Mouse (Mus musculus) urinary bladder, postnatal 14 days (tissue): ENCODE measurements around the gene Thap12.
A peak's percentile ranks its signal among the peaks of the same experiment; 100 is the strongest.

Source experiments
- DNase-seq: peaks from one replicate; pipeline ENCODE4 v3.0.0; 2021; ENCODE audit warnings: low spot score

The Thap12 gene

DNA sequence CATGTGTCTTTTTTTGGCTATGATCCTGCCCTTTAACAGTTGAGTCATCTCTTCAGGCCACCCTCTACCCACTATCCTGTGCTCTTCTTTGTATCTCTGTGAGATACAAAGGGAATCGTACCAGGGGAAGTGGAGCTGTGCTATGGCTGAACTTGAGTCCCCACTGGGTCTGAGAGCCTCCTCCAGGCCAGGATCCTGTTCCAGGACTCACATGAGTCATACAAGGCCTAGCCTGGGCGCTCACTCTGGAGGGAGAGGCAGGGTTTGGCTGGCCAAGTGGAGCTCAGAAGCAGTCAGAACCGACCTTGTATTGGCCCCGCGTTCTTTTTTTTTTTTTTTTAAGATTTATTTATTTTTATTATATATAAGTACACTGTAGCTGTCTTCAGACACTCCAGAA lies 57.2 kb downstream of the Thap12 start:
- peak; percentile 17 for DNase-seq

DNA sequence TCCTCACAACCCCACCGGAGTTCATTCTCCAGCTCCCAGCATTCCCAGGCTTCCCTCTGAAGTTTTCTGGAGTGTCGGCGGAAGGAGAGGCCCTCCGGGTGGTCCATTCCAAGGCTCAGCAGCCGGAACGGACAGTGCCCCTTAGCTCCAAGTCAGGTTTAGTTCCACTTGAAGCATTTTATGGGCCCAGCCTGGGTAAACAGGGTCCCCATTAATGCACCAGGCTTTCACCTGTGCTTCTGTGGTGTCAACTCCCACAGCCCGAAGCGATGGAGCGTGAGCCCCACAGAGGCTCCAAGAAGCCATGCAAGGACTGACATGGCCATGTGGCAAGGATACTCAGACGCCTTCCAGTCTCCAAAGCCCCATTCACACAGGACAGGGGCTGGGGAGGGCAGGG lies 61.0 kb downstream of the Thap12 start:
- no peak for DNase-seq

DNA sequence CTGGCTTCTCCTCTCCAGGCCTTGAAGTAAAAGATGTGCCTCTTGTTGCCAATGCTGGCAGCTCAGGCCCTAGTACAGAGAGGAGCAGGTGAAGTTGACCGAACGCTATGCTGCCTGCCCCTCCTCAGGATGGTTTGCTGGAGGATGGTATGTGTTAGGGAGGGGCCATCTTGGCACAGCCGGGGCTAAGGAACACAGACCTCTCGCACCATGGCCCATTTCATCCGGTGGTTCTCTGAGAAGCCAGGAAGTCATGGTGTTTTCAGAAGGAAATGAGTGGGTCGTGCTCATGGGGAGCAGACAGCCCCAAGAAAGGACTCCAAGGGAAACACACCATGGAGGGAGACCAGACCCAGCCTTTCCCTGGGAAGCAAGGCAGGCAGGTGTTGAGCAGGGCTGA lies 64.4 kb downstream of the Thap12 start:
- DNase-seq: no peak
